Mouse (Mus musculus) embryonic facial prominence, embryonic 14.5 days (tissue): Measurements from ENCODE around the gene Ift22. TPM values are rescaled to one million over a fixed set of nuclear protein-coding genes. Genes with fewer than 3 reads are reported as not detected.
A peak's percentile ranks its signal among the peaks of the same experiment; 100 is the strongest.
"Not testable (repeated sequence)": the region's sequence is repeated elsewhere in the genome, so short reads cannot be mapped to it uniquely, and the experiment has no call there.

ENCODE experiments used
- ATAC-seq: fragments of 200-750 bp; cut with Nextera tagmentation; 2 replicates; pipeline ENCODE4 v1.8.0; 2017; ENCODE audit warnings: low read depth, moderate number of reproducible peaks, moderate TSS enrichment
- DNase-seq: peaks from one replicate; pipeline ENCODE4 v3.0.0-alpha.2; 2015; ENCODE audit warnings: low spot score
- H3K27ac ChIP-seq: fragments of 300-500 bp; sonication (generic); replicated peaks from 2 replicates; pipeline ENCODE4 v1.5.1; 2014; ENCODE audit warnings: low read depth, mild to moderate bottlenecking, low read length, moderate library complexity
- H3K27me3 ChIP-seq: fragments of 300-500 bp; sonication (generic); replicated peaks from 2 replicates; pipeline ENCODE4 v1.6.1; 2014; ENCODE audit warnings: low read length; ENCODE audit not compliant: control insufficient read depth, insufficient read depth
- H3K36me3 ChIP-seq: fragments of 300-500 bp; sonication (generic); 2 replicates; pipeline ENCODE4 v1.6.1; 2014; ENCODE audit warnings: low read length, mixed read lengths; ENCODE audit not compliant: control insufficient read depth, insufficient read depth
- H3K4me1 ChIP-seq: fragments of 300-500 bp; sonication (generic); 2 replicates; pipeline ENCODE4 v1.6.1; 2014; ENCODE audit warnings: antibody characterized with exemption, low read length; ENCODE audit not compliant: control insufficient read depth, insufficient read depth
- H3K4me2 ChIP-seq: fragments of 300-500 bp; sonication (generic); 2 replicates; pipeline ENCODE4 v1.6.1; 2014; ENCODE audit warnings: low read depth, mild to moderate bottlenecking, low read length, moderate library complexity, mixed read lengths
- H3K4me3 ChIP-seq: fragments of 300-500 bp; sonication (generic); 2 replicates; pipeline ENCODE4 v1.5.1; 2014; ENCODE audit warnings: low read depth, mild to moderate bottlenecking, low read length
- H3K9ac ChIP-seq: fragments of 300-500 bp; sonication (generic); 2 replicates; pipeline ENCODE4 v1.6.1; 2014; ENCODE audit warnings: low read depth, mild to moderate bottlenecking, low read length, moderate library complexity, mixed read lengths
- H3K9me3 ChIP-seq: fragments of 300-500 bp; sonication (generic); 2 replicates; pipeline ENCODE4 v1.6.1; 2016; ENCODE audit warnings: low read length; ENCODE audit not compliant: control insufficient read depth
- WGBS: fragments of 180-500 bp; shearing (Covaris S2); extraction: QIAGEN DNeasy Blood & Tissue Kit; methylation state at CpG from one replicate; pipeline ENCODE4 v1.1.7; 2014; 5-methylcytosine and 5-hydroxymethylcytosine counted together
- polyA plus RNA-seq: library from polyadenylated mRNA; unstranded; fragments of >200 nt; fragmentation: Nextera tagmentation; extraction: Ambion mirVana; gene quantifications from 2 replicates; pipeline ENCODE4 v1.2.1, GENCODE M21; 2014

Ift22 gene
- polyA plus RNA-seq, 1 experiment from 2014 or later: 93.3 TPM

DNA sequence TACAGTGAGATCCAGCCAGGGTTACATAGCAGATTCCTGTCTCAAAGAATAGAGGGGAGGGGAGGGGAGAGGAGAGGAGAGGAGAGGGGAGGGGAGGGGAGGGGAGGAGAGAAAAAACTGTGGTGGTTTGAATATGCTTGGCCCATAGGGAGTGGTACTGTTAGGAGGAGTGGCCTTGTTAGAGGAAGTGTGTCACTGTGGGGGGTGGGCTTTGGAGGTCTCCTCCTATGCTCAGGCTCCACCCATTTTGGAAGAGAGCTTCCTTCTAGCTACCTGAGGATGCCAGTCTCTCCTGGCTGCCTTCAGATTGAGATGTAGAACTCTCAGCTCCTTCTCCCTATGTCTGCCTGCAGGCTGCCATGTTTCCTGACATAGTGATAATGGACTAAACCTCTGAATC lies 39.9 kb downstream of the Ift22 start:
- H3K4me1 ChIP-seq: no peaks in the 10 kb centered on the region
- H3K4me3 ChIP-seq: no peak overlapping the region
- ATAC-seq (no peak), DNase-seq (no peak)
- no peak overlapping the region for H3K27ac ChIP-seq
- no peaks in the 10 kb centered on the region for H3K9me3 ChIP-seq
- H3K27me3 ChIP-seq: no peaks in the 10 kb centered on the region
- H3K36me3 ChIP-seq: no peaks in the 10 kb centered on the region
- no peak overlapping the region for H3K9ac ChIP-seq
- H3K4me2 ChIP-seq: no peak overlapping the region

DNA sequence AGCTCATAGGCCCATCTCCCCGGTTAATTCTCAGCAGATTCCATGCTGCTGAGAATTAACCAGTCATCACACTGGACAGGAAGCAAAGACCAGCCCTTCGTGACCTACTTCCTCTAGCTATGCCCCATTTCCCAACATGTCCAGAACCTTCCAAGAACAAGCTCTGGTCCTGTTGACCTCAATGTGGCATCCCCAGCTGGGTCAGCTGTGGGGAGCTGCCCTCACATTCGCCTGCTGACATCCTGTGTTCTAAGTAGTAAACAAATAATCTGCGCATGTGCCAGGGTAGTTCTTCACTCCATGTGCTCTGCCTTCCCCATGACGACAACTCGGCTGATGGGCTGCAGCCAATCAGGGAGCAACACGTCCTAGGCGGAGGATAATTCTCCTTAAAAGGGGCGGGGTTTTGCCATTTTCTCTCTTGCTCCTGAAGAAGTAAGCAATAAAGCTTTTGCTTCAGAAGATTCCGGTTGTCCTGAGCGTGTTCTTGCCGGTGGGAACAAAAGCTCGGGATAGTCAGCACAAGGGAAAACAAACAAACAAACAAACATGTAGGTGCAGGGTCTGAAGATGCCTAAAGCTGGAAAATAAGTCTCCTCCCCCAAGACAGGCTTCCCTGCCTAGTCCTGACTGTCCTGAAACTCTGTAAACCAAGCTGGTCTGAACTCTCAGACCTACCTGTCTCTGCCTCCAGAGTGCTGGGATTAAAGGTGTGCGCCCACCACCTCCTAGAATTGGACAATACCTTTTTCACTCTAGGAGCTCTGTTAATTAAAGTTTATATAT lies 41.8 kb downstream of the Ift22 start:
- H3K36me3 ChIP-seq, DNase-seq, ATAC-seq, H3K27me3 ChIP-seq, H3K9me3 ChIP-seq, H3K4me3 ChIP-seq, H3K9ac ChIP-seq, H3K27ac ChIP-seq, H3K4me1 ChIP-seq, H3K4me2 ChIP-seq: not testable (repeated sequence)
- 87% methylated on average over 14 of the region's 14 CpGs for WGBS

DNA sequence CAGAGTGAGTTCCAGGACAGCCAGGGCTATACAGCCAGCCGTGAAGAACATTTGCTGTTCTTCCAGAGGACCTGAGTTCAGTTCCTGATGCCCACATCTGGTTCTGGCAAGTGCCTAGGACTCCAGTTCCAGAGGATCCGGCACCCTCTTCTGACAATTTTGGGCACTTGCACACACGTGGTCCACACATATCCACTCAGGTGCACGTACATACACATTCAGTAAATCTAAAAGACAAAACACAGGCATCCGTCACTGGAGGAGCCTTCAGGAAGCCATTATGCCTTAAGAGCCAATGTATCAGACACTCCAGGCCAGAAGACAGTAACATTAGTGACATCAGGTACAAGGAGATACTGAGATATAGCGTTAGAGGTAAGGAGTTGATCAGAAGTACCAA lies 42.6 kb downstream of the Ift22 start:
- Histone ChIP-seq H3K4me2 (no peak overlapping the region), H3K27ac (no peak overlapping the region), H3K27me3 (no peaks in the 10 kb centered on the region), H3K36me3 (no peaks in the 10 kb centered on the region), H3K4me1 (peaks cover 10% of the 10 kb centered on the region), H3K9me3 (no peaks in the 10 kb centered on the region), H3K4me3 (no peak overlapping the region), H3K9ac (no peak overlapping the region)
- ATAC-seq (no peak), DNase-seq (no peak)
- 89% methylated on average over 6 of the region's 6 CpGs for WGBS

DNA sequence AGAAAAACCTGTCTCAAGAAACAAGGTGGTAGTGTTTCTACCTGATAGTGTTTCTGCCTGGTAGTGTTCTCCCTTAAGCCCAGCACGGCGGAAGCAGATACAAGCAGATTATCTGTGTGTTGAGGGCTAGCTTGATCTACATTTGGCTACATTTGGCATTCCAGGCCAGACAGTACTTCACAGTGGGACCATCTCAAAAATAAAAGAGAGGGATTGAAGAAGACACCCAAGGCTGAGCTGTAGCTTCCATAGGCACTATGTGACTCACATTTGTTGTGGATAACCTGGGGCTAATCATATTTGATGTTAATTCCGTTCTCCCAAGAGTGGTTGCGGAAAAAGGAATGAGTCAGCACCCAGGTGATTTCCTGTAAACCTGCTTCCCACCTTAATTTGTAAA lies 44.2 kb downstream of the Ift22 start:
- H3K9ac ChIP-seq: no peak overlapping the region
- H3K9me3 ChIP-seq: no peaks in the 10 kb centered on the region
- H3K36me3 ChIP-seq: 0 out of 2 replicates have a peak, but pooled peaks cover 3% of the 10 kb centered on the region
- DNase-seq: no peak
- H3K4me3 ChIP-seq: no peak overlapping the region; the same call in 1 of the 2 replicates
- H3K27ac ChIP-seq: no peak overlapping the region
- no peaks in the 10 kb centered on the region for H3K27me3 ChIP-seq
- ATAC-seq: no peak
- peaks cover 10% of the 10 kb centered on the region for H3K4me1 ChIP-seq
- 68% methylated on average over 4 of the region's 4 CpGs for WGBS
- peak overlapping the region; percentile 78; the same call in 1 of the 2 replicates for H3K4me2 ChIP-seq

DNA sequence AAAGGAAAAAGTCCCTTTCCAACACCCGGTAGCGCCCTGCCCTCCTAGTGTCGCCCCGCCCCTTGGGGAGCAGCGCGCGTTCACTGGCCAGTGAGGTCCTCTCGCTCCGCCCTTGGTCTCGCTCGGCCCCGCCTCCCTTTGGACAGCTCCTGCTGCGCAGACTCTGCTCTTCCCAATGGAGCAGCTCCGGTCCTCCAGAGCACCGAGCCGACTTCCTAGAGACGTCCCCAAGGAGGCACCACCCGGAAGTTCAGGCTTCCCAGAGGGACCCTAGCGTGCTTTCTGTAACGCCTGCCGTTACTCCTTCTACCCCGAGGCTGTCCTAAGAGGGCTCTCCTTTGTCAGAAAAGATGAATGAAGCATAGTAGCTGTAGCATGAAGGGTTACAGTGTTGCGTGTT lies 45.1 kb downstream of the Ift22 start, which contains the start of gene Fis1:
Gene Fis1, plus strand, starts transcription at position 261 of the 400 bp plus-strand sequence.
- DNase-seq (peak; percentile 99), ATAC-seq (peak; percentile 99)
- H3K27ac ChIP-seq: peak within 1 kb of the TSS; percentile 75
- under 1% methylated on average over 23 of the region's 23 CpGs for WGBS
- H3K4me3 ChIP-seq: peak within 1 kb of the TSS; percentile 74
- H3K4me2 ChIP-seq: peak within 1 kb of the TSS; percentile 78
- H3K36me3 ChIP-seq: 0 out of 2 replicates have a peak, but pooled peaks cover 3% of the 10 kb centered on the region
- peak within 1 kb of the TSS; percentile 76 for H3K9ac ChIP-seq
- peaks cover 10% of the 10 kb centered on the region for H3K4me1 ChIP-seq
- no peaks in the 10 kb centered on the region for H3K27me3 ChIP-seq
- H3K9me3 ChIP-seq: no peaks in the 10 kb centered on the region

DNA sequence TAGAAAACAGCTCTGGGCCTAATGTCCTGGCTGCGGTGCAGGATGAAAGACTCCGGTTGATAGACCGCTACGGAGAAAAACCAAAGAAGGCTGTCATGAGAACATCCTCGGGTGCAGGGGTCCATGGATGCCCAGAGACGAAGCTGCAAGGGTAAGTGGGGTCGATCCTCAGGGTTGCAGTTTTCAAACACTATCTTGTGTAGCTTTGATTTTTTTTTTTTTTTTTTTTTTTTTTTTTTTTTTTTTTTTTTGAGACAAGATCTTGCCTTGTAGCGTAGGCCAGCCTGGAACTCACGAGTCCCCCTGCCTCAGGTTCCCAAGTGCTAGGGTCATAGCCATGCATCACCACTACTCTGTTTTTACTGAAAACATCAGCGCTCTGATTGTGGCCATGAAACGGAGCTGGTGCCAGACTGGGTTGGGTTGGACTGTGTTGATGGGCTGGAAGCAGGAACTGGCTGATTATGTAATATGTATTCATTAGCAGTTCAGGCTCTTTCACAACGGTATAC lies 45.5 kb downstream of the Ift22 start:
- peak overlapping the region; percentile 75 for H3K27ac ChIP-seq
- 3% methylated on average over 12 of the region's 12 CpGs for WGBS
- ATAC-seq: peak; percentile 10; the same call in 1 of the 2 replicates
- H3K4me2 ChIP-seq: peak overlapping the region; percentile 78
- H3K27me3 ChIP-seq: no peaks in the 10 kb centered on the region
- peak overlapping the region; percentile 76 for H3K9ac ChIP-seq
- H3K4me3 ChIP-seq: peak overlapping the region; percentile 74
- 0 out of 2 replicates have a peak, but pooled peaks cover 3% of the 10 kb centered on the region for H3K36me3 ChIP-seq
- H3K9me3 ChIP-seq: no peaks in the 10 kb centered on the region
- H3K4me1 ChIP-seq: peaks cover 10% of the 10 kb centered on the region
- DNase-seq: no peak

DNA sequence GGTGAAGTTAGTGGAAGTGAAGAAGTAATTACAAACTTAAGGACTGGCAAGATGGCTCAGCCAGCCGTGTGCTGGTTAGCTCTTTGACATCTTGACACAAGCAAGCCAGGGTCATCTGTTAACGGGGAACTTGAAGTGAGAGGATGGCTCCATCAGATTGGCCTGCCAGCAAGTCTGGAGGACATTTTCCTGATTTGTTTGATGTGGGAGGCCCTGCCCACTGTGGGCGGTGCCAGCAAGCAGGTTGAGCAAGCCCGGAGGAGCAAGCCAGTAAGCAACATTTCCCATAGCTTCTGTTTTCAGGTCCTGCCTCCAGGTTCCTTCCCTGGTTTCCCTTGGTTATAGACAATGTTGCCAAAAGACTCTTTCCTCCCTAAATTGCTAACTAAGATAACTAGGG lies 47.7 kb downstream of the Ift22 start:
- Histone ChIP-seq H3K9me3 (no peaks in the 10 kb centered on the region), H3K4me3 (no peak overlapping the region), H3K36me3 (0 out of 2 replicates have a peak, but pooled peaks cover 3% of the 10 kb centered on the region), H3K27ac (no peak overlapping the region), H3K27me3 (no peaks in the 10 kb centered on the region), H3K4me2 (no peak overlapping the region), H3K4me1 (peaks cover 10% of the 10 kb centered on the region), H3K9ac (no peak overlapping the region)
- WGBS: 81% methylated on average over 4 of the region's 4 CpGs
- no peak for ATAC-seq
- DNase-seq: no peak

DNA sequence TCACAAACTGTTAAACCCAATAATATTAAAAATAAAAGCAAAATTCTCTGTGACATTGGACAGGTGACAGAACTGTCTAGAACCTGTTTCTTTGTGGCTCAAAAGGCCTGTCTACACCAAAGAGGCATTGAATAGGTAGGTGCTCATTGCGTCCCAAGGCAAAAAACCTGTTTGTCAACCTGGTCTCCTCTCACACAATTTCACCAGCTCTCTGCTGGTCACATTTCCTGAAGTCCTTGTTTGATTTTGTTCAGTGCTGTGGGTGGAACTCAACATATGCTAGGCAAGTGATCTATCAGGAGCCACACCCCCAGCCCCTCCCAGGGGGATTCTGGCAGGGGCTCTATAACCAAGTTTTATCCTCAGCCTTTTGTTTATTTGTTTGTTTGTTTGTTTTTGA lies 49.3 kb downstream of the Ift22 start:
- WGBS: 89% methylated on average over 1 of the region's 1 CpGs
- H3K9ac ChIP-seq: no peak overlapping the region
- 0 out of 2 replicates have a peak, but pooled peaks cover 3% of the 10 kb centered on the region for H3K36me3 ChIP-seq
- H3K4me3 ChIP-seq: no peak overlapping the region
- H3K4me2 ChIP-seq: no peak overlapping the region
- DNase-seq (no peak), ATAC-seq (no peak)
- H3K4me1 ChIP-seq: peaks cover 10% of the 10 kb centered on the region
- no peaks in the 10 kb centered on the region for H3K9me3 ChIP-seq
- H3K27me3 ChIP-seq: no peaks in the 10 kb centered on the region
- no peak overlapping the region for H3K27ac ChIP-seq
